Mouse (Mus musculus) olfactory bulb, adult 2 months (tissue): ENCODE measurements around the gene Prelp.

Experiments used
- CTCF ChIP-seq: fragments of 200-500 bp; IDR thresholded peaks from 2 replicates; pipeline ENCODE4 v1.5.1; 2012; ENCODE audit warnings: low read depth, mild to moderate bottlenecking, low read length, moderate library complexity; ENCODE audit not compliant: insufficient read depth
- POLR2A ChIP-seq: fragments of 200-500 bp; IDR thresholded peaks from 2 replicates; pipeline ENCODE4 v1.6.1; 2012; ENCODE audit warnings: mild to moderate bottlenecking, low read depth, low read length, moderate library complexity; ENCODE audit not compliant: insufficient read depth

- TF ChIP-seq POLR2A (no peak), CTCF (no peak)
These were observed 52.0 kb downstream of the Prelp start for GRCm38 (mm10) chr1:133869221-133869620.
